Mouse (Mus musculus) layer of hippocampus, adult 9-10 months (tissue): Measurements from ENCODE around the gene Spg20.

Experiments used
- DNase-seq: peaks from one replicate; pipeline ENCODE4 v3.0.0; 2022; ENCODE audit warnings: low spot score

Gene Spg20

DNA sequence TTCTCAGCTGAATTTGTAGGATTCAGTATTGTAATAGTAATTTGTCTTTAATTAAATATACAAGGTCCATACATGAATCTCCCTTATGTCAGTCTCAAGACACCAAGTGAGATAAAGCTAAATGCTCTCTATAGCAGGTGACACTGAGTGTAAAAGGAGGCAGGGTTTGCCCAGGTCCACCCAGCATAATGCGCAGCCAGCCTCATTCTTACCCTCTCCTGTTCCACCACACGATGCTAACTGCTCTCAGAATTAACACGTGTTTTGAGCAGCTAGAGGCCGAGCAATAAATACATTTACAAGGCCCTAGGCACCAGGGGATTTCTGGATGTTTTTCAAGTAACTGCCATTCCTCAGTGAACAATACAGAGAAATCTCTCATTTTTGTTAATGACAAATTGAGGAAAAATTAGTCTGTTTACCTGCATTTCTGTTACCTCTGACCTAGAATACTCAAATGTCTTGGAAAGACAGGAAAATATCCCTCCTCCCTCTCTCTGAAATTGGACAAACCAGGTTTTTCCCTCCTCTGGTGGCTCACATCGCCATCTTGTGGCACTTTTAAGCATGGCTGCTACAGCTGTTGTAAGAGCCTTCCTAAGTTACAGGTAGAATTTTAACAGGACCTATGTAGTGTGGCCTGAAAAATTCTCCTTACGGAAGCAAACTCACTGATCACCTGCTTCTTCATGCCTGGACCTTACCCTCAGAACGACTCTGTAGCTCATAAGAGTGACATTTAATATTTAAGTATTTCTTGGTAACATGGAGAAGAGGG is 39.9 kb downstream of the Spg20 start:
- DNase-seq, result peak; percentile 43

DNA sequence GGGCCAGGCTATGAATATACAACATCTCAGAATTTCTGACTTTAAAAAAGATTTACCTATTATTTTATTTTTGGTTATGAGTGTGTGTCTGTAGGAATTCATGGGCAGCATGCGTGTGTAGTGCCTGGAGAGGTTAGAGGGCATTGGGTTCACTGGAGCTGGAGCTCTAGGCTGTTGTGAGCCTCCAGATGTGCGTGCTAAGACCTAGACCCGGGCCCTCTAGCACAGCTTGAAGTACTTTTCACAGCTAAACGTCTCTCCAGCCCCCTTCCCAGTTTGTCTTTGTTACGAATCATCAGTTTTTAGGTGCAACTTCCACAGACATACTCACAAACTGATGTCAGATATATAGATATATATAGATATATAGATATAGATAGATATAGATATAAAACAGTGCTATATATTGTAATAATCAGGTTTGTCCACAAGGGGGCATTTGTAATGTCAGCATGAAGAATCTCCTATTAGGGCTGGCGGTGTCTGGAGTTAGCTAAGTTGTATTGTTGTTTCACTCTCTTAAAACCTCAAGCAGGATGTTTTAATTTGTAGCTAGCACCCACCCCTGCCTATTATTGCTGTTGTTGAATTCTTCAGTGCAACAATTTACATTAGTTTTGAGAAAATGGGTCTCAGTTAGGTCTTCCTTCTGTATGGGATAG is 40.9 kb downstream of the Spg20 start:
- DNase-seq, result no peak

DNA sequence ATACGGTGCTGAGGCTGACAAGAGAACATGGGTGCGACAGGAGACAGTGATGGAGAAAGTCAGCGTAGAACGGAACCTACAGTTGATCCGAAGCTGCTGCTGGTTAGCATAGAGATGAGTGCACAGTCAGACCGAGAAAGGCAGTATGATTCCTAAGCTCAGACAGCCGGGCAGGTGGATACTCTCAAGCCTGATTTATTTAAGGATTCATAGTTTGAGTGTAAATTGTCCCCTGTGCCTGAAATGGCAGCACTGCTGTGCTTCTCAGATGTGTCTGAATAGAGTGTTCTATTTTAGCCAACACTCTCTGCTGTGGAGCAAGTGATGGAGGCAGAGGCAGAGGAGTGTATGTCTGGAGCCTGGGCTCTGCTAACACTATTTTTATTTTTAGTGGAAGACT is 42.3 kb downstream of the Spg20 start:
- no peak for DNase-seq

DNA sequence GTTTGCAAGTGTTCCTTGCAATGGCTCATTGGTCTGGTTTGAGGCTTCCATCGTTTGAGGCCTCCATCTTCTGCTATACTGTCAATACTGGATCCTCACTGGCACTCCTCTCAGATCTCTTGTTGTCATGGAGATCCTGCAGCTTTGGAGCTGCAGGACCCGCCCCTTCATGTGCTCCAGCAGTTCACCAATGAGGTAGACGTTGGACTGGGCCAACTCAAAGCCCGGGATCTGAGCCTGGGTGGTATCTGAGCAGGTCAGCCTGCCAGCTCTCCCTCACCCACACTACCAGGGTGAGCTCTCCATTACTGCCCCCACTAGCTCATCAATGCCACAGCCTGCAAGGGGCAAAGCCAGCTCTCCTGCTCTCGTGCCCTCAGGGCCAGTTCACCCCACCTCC is 45.5 kb downstream of the Spg20 start:
- no peak for DNase-seq

DNA sequence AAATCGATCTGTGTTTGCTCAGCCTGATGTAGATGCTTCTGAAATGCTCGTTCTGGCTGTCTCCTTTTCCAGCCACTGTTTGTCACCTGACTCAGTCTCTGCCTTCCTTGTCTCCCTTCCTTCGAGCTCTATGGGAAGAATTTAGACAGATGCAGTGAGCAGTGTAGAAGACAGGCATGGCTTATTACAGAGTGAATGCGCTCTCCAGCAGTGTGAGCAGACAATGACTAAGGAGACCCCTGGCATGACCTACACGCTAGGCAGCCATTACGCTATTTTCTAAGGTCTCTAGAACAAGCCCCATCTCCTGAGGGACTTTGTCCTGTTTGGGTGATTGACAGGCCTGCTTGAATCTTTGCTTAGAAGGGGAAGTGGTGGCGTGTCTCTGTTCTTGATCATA is 49.2 kb downstream of the Spg20 start:
- DNase-seq, result no peak

DNA sequence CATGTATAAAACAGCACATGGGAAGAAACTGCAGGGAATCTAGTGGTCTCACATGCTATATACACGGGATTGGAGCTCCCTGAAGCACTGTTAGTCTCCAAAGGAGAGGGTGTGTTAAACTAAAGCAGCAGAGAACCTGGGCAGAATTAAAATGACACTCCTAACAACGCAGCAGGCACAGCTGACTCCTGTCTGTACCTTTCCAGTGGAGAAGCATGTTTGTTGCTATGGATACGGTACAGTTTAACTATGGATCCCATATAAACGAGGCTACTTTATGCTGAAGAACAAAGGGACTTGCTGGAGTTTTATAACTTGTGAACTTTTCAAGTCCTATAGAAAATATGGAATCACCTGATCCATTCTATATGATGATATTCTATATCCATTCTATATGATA is 51.6 kb downstream of the Spg20 start:
- DNase-seq, result no peak

DNA sequence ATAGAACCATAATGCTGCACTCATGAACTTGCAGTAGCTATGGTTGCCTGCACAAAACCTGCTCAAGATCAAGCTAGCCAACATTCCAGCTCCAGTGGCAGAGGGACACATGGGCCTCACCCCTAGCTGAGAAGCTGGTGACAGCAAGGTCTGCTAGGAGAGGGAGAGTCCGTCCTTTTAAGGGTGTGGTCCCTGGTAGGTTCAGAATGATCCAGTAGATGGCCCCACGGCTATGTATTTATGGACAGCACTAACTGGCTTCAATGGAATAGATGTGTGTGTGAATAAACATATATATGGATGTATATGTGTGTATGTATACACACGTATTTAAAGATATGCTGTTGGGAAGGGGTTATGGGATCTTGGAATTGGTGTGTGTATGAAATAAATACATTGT is 60.6 kb downstream of the Spg20 start:
- no peak for DNase-seq

DNA sequence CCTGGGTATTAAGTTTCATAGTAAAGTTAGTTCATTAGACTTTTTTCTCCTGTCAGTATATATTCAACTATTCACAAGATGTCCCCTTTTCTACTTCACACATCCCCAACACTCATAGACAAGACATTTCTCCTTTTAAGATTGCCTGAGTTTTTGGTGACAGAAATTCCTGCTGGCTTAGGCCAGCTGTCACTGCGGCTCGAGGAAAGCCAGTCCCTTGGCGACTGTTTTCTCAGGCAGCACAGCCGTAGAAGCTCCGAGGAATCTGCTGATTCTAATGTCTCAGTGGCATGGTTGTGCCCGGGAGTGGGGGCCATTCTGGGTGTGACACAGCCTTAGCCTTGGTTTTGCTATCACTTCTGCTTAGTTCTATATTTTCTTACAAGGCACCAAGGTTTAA is 65.4 kb downstream of the Spg20 start:
- no peak for DNase-seq

DNA sequence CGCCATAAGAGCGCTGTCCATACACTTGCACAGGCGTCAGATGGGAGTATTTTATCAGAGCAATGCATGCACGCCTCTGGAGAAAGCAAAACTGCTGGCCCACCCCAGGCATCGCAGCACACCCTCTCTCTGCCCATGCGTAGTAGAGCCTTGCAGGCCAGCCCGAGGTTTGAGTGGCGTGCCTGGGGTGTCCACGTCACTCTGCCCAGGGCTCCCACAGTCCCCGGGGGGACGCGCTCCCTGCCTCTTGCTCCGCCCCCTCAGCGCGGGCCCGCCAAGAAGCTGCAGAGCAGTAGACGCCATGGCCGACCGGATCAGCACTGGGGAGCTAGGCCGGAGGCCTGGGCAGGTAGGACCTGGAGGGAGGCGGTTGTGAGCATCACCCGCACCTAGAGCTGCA is 69.9 kb downstream of the Spg20 start, which contains the start of gene Sohlh2:
Sohlh2 (plus strand) TSS at position 263 of the 400 bp plus-strand sequence.
- DNase-seq, result no peak
